Mouse (Mus musculus): ENCODE data around the gene Rln3.

DNA sequence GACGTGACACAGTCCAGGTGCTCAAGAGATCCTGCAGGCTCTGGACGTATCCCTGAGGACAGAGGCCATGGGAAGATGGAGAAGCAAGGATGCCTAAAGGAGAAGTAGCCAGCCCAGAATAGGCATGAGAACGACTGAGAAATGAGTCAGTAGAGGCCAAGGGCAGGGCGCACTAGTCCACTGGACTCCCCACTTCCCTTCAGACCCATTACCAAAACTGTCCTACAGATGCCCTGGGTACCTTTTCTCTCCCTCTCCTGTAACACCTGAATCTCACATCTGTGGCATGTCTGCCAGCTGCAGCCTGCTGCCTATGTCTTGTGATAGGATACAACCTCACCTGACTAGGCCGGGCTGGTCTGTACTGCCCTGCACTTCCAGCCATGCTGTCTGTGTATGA, 25.4 kb upstream of the Rln3 start:
- TF ChIP-seq CTCF (conservative IDR thresholded peaks at IDR 0.05; ENCODE audit: insufficient read depth, insufficient read length, low read depth, low read length) = no peak
- TF ChIP-seq POLR2A (IDR thresholded peaks at IDR 0.05; ENCODE audit: low read depth, low read length) = no peak
